1 mouse cellular context compared by ENCODE assay signal in genomic region chr8:85026670-85027515, GRCm38 (mm10).
TF ChIP-seq lines count a peak whose summit lies in the region.

Gene Trir, plus strand, starts transcription at chr8:85026823.

TF ChIP-seq in CH12.LX, 34 proteins besides CTCF, POLR2A, EP300 and RAD21 (continued from another document):
- no peak for TF ChIP-seq ZC3H11A (IDR thresholded peaks at IDR 0.05; ENCODE audit: low read depth, low read length)
- peak; percentile 65; the same call in 1 of the 2 replicates for TF ChIP-seq MXI1 (IDR thresholded peaks at IDR 0.05; ENCODE audit: low read depth, low read length)
- TF ChIP-seq MAZ (IDR thresholded peaks at IDR 0.05; ENCODE audit: low read depth, low read length) = no peak
- TF ChIP-seq BHLHE40 (IDR thresholded peaks at IDR 0.05; ENCODE audit: low read depth, low read length) = no peak
- TF ChIP-seq TBP (conservative IDR thresholded peaks at IDR 0.05; ENCODE audit: low read depth, low read length) = peak; percentile 91
- TF ChIP-seq E2F4 (IDR thresholded peaks at IDR 0.05; ENCODE audit: insufficient replicate concordance, low read depth, low read length) = peak; percentile 93; the same call in 1 of the 2 replicates
- TF ChIP-seq MAFK (IDR thresholded peaks at IDR 0.05; ENCODE audit: insufficient replicate concordance, low read length) = no peak
- peak; percentile 13; the same call in 1 of the 2 replicates for TF ChIP-seq CHD2 (IDR thresholded peaks at IDR 0.05; ENCODE audit: low read length)
- TF ChIP-seq ZMIZ1 (IDR thresholded peaks at IDR 0.05; ENCODE audit: low read depth, low read length) = peak; percentile 93
- TF ChIP-seq JUND (conservative IDR thresholded peaks at IDR 0.05; ENCODE audit: low read depth, low read length) = no peak
- peak; percentile 84 for TF ChIP-seq HCFC1 (IDR thresholded peaks at IDR 0.05; ENCODE audit: low read depth, low read length)
- peak; percentile 75; the same call in 1 of the 2 replicates for TF ChIP-seq MAX (IDR thresholded peaks at IDR 0.05; ENCODE audit: low read length)
- TF ChIP-seq SMC3 (IDR thresholded peaks at IDR 0.05; ENCODE audit: low read depth, low read length) = no peak
- peak; percentile 97 for TF ChIP-seq TCF12 (IDR thresholded peaks at IDR 0.05; ENCODE audit: low read depth, low read length)
- no peak for TF ChIP-seq RCOR1 (conservative IDR thresholded peaks at IDR 0.05; ENCODE audit: low read depth, low read length)
- no peak for TF ChIP-seq ZKSCAN1 (IDR thresholded peaks at IDR 0.05; ENCODE audit: borderline replicate concordance, low read depth, low read length)
- peak; percentile 30; the same call in 1 of the 2 replicates for TF ChIP-seq IRF4 (IDR thresholded peaks at IDR 0.05; ENCODE audit: low read depth, low read length)
- TF ChIP-seq UBTF (IDR thresholded peaks at IDR 0.05; ENCODE audit: low read depth, low read length) = peak; percentile 92
- peak; percentile 54; the same call in 1 of the 2 replicates for TF ChIP-seq MEF2A (IDR thresholded peaks at IDR 0.05; ENCODE audit: borderline replicate concordance, low read depth, low read length)
- no peak for TF ChIP-seq PAX5 (IDR thresholded peaks at IDR 0.05; ENCODE audit: low read length)
- peak; percentile 94 for TF ChIP-seq NELFE (IDR thresholded peaks at IDR 0.05; ENCODE audit: low read depth, low read length)
